Mouse (Mus musculus): ENCODE measurements around the gene Mlycd.

Gene Mlycd

DNA sequence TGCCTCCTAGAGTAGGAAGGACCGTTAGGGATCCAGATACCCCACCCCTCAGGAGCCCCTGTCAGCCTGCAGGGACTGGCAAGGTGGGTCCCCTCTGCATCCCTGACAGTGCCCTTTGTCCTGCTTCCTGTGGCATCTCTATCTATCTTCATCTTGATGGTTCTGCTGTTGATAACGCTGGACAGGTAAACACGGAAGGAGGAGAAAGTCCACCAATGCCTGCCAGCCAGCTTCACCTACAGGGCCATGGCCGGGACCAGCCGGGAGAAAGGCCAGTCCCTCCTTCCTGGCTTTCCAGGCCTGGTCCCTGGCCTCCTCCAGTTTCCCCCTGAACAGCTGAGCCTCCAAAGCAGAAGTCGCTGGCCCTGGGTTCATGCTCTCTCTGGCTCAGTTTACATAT is 39.9 kb downstream of the Mlycd start:
- DNase-seq: no peak

DNA sequence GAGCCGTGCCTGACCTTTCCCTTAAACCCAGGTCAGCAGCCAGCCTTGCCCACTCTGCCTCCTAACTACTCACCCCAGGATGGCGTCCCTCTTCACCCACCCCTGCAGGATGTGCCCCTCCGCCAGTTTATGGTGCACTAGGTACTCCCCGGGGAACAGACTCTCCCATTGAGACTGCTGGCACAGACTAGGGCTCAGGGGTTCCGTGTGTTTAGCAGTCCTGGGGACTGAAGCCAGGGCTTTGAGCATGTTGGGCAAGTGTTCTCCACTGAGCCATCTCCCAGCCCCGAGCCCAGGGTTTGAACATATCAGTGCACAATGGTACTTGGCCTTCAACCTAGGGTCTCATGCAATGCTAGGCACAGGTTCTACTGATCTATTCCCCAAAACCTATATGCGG is 40.8 kb downstream of the Mlycd start:
- DNase-seq: no peak

DNA sequence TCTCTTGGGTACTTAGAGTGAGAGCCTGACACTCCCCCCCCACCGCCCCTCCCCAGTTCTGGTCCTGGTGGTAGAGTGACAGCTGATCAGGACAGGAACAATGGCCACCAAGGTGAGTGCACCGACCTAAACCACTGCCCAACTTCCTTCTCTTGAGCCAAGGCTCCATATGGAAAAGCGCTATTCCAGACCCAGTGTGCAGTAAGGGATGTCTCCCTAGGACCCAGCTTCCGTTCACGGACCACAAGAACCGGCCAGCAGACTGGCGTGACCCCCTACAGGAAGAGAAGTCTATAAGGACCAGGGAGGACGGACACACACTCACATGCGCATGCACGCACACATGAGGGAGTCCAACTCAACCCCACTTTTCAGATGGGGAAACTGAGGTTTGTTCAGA is 41.7 kb downstream of the Mlycd start:
- no peak for DNase-seq

DNA sequence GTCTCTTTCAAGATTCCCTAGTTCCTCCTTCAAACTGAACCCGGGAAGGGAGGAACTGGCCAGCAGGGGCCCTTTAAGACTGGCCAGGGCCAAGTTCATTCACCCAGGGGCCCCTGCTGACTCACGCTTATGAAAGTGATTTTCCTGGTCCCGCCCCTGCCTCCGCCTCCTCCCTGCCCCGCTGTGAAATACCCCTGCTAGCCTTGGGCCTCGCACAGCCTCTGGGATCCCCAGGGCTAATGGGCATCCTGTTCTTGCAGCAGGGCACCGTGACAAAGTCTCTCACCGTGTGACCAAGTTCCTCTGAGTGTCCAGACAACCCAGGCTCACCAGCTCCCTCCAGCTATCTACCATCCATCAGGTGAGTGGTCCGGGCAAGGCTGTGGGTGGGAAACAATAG is 42.3 kb downstream of the Mlycd start:
- no peak for DNase-seq

DNA sequence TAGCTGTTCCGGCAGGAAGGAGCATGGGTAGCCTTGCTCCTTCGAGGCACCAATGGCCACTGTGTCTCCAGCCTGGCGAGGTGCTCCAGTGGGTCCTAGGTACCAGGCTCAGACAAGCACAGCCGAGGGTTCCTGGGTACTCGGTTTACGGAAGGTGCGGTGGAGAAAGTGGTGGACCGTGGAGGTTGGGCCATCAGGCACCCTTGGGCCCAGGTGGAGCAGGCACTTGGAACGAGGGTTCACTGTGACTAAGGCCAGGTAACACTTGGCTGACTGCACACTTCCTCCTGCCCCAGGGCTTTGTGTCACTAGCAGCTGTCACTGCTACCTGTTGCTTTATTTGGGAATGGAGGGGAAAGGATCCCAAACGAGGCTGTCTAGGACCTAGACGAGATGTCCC is 42.8 kb downstream of the Mlycd start:
- no peak for DNase-seq

DNA sequence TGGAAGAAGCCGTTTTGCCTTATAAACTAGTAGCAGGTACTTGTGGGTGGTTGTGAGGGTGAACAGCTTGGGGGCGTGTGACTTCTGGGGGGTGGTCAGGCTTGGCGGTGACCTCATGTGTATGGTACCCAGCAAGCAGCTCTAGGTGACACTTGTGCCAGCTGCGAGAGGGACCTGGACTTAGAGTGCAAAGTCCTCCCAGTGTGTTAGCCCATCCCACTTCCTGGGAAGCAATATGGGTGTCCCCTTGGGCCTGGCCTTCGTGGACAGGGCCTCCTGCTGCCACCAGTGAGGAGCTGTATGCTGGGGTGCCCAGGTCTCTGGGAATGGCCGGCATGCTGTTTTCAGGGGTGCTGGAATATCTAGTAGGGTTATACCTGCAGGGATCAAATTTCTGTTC is 44.2 kb downstream of the Mlycd start:
- DNase-seq: no peak

DNA sequence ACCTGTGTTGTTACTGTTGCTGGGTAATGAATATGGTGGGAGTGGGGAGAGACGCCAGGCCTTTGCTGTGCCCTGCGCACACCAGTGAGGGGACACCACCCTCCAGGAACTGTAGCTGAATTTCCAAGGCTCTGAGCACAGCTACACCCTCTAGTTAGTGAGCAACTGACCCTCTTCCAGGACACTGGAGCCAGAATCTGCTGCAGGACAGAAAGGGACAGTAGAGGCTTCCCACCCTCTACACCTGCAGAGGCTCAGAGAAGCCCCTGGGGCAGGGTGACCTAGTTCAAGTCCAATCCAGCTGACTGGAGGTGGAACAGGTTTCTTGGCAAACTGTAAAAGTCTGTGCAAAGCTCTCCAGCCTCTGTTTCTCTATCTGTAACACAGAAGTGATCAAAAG is 44.7 kb downstream of the Mlycd start:
- no peak for DNase-seq

DNA sequence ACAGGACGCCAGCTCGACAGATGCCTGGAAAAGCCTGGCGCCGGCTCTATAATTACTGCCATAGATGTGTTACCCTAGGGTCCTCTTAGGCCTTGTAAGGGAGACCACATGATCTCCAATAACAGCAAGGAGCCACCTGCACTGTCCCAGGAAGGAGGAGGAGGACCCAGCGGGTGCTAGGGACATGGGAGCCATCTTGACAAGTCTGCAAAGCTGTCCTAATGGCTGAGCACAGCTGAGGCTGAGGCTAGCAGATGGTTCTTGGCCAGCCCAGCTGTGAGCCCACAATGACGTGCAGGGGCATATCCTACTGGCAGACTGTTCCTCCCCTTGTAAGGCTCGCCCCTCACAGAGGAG is 45.2 kb downstream of the Mlycd start:
- no peak for DNase-seq

DNA sequence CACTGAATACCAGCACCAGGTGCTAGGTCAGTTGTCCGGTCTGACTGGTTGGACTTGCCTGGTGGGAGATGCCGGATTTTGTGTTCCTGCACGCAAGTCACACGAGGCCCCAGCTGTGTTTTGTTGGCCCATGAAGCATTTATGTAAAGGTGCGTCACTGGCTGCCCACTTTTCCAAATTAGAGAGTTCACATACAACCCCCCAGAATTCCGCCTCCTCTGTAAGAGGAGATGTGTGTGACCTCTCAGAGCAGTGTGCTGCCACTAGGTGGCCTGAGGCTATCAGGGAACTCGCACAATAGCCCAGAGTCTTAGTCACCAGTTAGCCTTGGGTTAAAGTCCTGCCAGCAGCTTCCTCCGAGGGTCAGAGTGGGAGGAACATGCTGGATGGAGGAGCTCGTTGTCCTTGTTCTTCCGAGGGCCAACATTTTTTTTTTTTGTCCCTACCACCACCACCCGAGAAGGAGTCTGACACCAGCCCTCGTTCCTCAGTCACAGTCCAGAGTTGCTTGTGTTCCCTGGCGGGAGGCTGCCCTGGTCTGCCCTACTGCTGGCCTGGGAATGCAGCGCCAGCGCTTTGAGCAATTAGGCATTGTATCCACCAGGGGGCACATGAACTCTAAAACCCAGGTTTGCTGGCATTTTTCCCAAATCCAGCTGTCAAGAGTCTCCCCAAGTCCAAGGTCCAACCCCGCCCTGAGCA is 45.7 kb downstream of the Mlycd start:
- DNase-seq: peak; percentile 42

DNA sequence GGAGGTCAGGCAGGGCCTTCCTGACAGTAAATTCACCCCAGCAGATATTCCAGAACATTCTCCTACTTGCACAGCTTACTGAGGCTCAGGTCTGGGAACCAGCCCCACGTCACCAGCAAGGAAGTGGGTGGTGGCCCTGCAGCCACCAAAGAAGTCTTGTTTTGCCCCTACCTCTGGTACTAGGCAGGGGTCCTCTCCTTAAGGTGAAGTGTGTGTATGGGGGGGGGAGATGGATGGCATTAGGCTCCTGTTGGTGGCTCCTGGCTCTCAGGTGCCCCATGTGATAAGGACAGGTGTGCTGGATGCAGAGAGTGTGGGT is 46.2 kb downstream of the Mlycd start:
- DNase-seq: no peak

DNA sequence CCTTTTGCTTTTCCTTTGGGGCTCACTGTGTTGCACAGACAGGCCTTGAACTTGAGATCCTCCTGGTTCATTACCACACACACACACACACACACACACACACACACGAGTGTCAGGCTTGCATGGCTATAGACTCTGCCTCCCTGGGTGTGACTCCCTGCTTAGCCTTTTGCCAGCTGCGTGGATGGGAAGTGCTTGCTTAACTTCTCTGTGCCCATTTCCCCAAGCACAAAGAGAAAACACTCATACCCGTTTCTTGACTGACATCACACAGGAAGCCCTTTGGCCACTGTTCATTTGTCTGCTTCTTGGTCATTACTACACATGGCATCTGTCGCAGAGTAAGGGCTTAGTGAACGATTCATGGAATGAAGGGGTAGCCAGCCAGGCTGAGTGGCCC is 47.3 kb downstream of the Mlycd start:
- no peak for DNase-seq

DNA sequence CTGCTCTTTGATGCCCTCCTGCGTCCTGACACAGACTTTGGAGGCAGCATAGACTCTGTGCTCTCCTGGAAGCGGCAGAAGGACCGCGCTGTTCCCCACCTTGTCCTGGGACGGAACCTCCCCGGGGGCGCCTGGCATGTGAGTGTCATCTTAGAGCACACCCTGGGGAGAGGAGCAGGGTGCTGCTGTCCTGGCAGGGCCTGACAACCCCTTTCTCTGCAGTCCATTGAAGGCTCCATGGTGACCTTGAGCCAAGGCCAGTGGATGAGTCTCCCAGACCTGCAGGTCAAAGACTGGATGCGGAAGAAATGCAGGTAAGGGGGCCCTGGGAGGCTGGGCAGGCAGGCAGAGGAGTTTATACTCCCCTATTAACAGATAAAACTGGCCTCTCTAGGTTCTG is 48.3 kb downstream of the Mlycd start:
- DNase-seq: no peak

DNA sequence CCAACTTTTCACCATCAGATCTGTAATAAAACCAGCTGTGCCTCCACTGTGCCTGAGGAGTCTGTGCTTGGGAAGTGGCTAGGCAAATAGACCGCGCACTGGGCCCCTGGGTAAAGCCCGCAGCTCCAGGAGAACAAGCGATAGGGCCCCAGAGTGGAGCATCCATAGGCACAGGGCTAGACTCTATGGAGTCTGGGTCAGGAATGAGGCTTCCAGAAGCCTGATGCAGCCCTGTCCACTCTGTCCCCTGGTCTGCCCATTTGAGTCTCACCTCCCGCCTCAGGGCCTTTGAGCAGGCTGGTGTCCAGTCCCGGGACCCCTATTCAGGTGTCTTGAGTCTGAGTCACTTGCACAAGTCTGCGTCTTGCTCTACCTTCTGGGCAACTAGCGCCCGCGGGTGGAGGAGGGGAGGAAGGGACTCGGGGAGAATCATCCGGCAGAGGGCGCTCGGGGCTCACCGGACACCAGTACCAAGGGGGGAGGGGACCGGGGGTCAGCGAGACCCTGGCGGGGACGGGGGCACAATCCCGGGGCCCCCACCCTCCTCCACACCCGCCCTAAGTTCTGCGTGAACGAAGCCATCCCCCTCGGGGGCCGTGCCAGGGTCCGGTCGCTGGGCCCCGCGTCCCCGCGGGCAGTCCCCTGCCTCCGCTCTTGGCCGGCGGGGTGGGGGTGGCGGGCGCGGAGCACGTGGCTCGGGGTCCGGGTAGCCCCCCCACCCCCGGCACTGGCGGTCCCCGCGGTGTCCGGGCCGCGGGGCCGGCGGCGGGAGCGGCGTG is 51.7 kb downstream of the Mlycd start, which contains the start of gene Necab2:
Necab2 (plus strand) TSS at position 509 of the 779 bp plus-strand sequence.
- DNase-seq: peak; percentile 83

DNA sequence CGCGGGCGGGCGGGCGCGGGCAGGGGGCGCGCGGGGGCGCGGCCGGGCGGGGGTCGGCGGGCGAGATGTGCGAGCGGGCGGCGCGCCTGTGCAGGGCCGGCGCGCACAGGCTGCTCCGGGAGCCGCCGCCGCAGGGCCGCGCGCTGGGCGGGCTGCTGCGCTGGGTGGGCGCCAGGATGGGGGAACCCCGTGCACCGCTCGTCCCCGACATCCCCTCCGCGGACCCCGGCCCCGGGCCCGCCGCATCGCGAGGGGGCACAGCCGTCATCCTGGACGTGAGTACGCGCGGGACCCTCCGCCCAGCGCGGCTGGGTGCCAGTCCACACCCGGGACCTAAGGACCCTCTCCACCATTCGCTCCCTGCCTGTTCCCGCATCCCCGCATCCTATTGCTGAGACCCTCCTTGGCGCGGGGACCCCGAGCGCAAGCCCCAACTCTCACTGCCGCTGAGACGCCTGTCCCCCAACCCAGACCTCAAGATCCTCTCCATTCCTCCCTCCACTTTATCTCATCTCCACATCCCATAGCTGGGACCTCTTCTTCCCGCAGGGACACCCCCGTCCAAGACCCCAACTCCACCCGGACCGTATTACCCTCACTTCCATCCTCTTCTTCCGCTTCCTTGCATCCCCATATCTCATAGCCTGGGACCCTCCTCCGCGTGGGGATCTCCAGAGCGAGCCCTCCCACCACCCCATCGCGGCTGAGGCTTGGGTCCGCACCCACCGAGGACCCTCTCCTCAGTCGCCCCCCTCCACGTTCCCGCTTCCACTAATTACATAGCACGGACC is 52.5 kb downstream of the Mlycd start:
- DNase-seq: no peak

DNA sequence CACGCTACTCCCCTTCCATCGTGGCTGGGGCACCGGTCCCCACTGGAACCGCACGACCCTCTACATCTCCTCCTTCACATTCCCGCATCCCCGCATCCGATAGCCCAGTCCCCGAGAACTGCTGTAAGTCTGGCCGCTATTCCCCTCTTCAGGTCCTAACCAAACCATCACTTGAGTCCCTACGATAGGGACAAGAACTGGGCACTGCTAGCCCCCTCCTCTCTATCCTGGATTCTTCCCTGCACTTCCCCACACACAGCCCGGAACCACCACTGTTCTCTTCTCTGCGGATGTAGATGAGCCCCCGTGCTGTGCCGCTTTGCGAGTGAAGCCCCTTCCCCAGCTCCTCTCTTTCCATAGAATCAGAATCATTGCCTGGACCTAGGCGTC is 53.1 kb downstream of the Mlycd start:
- no peak for DNase-seq

DNA sequence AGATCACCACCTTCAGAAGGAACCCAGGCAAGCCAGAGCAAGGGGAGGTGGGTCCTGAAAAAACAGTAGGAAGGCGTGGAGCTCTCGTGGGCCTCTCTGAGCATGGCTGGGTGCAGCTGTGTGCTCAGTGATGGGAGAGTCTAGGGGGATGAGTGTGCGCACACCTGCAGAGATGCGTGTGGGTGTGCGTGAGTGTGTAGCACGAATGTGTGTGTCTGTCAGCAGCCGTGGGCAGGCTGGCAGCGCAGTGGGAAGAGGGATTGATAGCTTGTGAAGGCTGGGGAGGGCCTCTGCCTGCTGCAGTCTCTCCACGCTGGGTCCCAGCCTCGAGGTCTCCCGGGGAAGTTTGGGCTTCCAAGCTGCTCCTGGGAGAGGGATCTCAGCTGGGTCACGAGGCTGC is 54.9 kb downstream of the Mlycd start:
- peak; percentile 70 for DNase-seq

DNA sequence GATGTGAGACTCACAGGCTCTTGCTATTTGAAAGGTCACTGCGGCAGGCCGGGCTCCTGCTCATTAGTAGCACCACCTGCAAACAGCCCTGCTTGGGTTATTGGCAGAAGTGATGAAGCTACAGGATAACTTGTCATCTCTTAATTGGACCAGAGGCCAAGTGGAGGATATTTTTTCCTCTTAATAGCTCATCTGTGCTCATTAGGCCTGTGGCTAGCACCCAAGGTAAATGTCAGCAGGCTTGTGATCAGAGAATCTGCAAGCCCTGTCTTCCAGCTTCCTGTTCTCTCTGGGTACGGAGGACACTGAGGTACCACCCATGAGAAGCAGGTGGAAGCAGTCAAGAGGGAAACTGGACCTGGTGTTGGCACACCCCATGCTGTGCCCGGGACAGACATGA is 56.5 kb downstream of the Mlycd start:
- DNase-seq: no peak

DNA sequence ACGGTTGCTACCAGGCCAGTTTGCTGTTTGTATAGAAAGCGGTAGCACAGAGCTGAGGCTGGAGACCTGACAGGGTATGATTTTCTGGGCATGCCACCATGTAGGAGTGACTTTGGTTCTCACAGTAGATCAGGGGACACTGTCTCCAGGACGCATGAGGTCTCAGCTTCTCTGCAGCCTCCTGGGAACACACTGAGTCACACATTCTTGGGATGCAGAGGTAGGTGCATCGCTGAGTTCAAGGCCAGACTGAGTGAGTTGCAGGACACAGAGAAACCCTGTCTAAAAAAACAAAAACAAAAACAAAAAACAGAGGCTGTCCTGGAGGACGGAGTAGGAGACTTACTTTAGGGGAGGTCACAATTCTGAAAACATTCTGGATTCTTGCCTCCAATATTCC is 58.2 kb downstream of the Mlycd start:
- DNase-seq: no peak

DNA sequence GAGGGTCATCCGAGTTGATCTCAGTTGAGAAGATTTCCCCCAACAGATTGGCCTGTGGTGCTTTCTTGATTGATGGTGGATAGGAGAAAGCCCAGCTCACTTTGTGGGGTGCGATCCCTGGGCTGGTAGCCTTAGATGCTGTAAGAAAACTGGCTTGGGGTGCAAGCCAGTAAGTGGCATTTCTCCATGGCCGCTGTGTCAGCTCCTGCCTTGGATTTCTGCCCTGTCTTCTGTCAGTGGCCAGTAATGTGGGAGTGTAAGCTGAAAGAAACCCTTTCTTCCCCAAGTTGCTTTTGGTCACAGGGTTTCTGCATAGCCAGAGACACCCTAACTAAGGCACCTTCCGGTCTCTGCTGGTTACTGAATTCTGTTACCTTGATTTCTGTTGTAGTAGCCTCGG is 61.4 kb downstream of the Mlycd start:
- DNase-seq: no peak

DNA sequence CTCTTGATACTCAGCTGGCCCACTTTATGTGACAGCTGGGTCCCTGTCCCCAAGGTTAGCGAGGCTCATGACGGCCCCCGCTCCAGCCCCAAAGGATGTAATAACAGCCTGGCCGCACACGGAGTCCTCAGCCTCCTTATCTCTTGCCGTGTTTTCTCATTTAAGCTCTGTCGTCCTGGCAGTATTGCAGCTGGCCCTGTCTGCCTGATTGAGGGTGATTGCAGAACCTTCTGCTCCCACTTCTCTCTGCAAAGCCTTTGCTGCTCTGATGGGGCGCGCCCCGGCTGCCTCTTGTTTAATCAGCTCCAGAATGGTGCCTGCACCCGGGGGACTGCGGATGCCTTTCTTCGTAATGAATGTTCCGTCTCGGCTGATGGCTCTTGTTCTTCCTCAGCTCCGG is 65.0 kb downstream of the Mlycd start:
- DNase-seq: no peak

Data from right cerebral cortex, postnatal 25 days (tissue).